Mouse (Mus musculus): ENCODE data around the gene Sirt7.
"Not testable (repeated sequence)": the region's sequence is repeated elsewhere in the genome, so short reads cannot be mapped to it uniquely, and the experiment has no call there.

Sirt7 gene

DNA sequence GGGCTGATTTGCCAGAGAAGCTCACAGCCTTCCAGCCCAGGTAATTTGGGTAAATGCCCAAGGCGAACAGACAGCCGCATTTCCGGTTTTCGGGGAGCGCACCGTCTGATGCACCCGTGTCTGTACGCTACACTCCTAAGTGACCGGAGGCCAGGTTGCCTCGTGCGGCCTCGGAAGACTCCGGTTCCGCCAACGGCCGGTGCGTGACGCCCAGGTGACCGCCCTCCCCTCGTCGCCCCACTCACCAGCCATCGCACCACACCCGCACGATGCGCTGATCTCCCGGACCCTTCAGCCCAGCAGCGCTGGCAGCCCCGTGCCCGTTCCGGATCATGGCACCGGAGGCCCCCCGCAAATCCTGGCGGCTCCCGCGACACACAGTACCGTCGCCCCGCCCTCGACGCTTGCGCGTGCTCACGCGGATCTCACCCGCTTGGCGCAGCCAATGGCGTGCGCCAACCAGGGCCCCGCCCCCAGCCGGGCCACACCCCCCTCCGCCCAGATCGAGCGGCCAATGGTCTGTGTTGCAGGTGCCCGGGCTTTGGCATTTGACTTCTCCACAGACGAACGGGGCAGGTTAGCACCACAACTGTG, 7.4 kb downstream of the Sirt7 start, which contains the start of gene Pcyt2:
TSS of gene Pcyt2 (minus strand) at position 418 of the 594 bp plus-strand sequence.
- peak; percentile 90 for DNase-seq (ENCODE audit: low spot score)

DNA sequence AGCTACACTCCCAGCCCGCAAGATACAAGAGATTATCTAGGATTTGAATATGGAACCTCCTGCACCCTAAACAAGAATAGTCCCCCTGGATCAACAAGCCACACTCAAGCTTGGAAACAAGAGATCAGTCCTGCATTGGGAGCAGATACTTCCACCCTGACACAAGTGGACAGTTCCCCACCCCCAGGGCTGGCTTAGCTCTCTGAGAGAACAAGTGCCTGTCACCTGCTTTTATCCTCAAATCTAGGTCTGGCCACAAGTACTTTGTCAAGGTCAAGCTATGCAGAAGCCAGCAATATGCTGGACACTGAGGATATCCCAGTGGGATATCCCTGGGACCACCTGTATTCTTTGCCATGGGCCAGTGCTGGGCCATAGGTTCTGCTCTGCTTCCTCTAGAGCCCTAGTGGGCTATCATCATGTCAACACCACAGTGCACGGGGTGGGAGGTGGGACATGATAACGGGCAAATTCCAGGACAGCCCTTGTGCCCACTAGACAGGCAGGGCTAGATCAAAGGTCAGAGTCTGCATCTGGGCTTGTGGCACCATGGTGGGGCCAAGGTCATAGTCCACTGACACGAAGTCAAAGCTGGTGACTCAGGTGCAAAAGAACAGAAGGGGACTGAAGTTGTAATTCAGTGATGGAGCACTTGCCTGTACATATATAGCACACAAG, 8.3 kb downstream of the Sirt7 start:
- no peak for DNase-seq (ENCODE audit: low spot score)

- DNase-seq (ENCODE audit: low spot score): no peak
These were observed 9.3 kb downstream of the Sirt7 start for GRCm38 (mm10) chr11:120615606-120616203.

DNA sequence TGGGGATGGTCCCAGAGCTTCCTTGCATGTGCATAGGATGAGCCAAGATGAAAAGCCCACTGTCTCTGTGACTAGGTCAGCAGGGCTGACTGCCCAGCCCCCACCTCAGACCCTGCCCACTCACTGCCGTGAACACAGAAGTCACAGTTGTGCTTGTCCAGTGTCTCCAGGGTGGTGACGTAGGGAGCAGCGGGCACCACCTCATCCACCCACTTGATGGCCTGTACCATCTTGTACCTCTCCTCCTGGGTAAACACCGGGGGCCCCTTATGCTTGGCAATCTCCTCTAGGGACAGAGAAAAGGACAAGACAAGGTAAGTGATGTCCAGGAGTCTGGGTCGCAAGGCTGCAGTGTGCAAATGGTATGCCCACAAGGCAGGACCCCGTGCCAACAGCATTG, 9.9 kb downstream of the Sirt7 start:
- no peak for DNase-seq (ENCODE audit: low spot score)

- no peak for DNase-seq (ENCODE audit: low spot score)
These were observed 11.1 kb downstream of the Sirt7 start for GRCm38 (mm10) chr11:120613976-120614375.

DNA sequence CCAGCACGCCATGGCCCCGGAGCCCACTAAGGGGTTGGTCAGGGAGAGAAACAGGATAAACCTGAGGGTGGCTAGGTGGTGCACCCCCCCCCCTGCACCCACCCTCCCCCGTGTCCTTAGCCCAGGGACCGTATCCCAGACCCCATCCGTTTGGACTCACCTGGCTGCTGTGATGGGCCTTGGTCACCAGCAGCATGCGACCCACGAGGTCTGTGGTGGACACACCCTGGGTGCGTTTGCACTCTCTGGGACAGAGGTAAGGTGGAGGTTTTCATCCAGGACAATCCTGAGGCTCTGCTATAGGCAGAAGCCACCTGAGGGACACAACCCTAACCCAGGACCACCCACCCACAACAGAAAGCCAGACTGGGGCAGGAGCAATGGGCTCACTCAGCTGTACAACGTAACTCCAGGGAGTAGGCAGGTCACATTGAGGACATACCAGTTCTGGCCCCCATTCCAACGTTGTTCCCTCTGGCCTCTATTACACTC, 11.5 kb downstream of the Sirt7 start:
- no peak for DNase-seq (ENCODE audit: low spot score)

DNA sequence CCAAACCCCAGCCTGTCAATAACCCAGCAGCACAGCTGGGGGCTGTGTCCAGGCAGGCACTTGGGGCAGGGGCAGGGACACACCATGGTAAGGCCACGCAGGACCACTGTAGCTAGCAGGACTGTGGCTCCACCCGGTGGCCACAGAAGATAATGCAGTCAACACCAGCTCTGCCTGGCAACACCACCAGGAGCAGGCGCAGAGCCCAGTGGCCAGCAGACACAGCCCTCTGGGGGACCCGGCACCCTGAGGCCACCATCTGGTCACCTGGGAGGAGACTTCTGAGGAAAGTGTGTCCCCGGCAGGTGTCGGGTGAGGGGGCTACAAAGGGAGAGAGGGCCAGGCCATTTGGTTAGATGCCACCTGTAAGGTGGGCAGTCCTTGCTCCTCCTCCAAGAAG, 12.3 kb downstream of the Sirt7 start:
- peak; percentile 83 for DNase-seq (ENCODE audit: low spot score)

GRCm38 (mm10) chr11:120610477-120611046, 14.5 kb downstream of the Sirt7 start:
- DNase-seq (ENCODE audit: low spot score): no peak

DNA sequence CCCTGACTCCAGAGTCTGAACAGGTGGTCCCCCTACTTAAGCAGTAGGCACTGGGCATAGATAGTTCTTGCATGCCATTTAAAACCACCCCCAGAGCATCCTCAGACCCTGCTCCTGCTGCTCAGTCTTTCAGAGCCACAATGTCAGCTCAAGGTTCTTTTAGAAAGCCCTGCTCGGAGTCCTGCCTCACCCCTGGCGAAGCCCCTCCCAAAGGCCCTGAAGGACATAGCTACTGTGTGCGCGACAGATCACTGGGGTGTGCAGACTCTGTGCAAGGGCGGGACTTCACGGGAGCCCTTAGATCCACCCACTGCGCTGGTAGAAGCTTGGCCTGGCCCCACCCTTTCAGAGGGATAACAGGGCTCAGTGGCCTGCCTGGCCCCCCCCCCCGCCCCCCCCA, 15.8 kb downstream of the Sirt7 start:
- no peak for DNase-seq (ENCODE audit: low spot score)

GRCm38 (mm10) chr11:120608241-120609034, 16.6 kb downstream of the Sirt7 start, which contains the start of gene Npb:
Gene Npb, plus strand, starts transcription at chr11:120608477.
- DNase-seq (ENCODE audit: low spot score): no peak

DNA sequence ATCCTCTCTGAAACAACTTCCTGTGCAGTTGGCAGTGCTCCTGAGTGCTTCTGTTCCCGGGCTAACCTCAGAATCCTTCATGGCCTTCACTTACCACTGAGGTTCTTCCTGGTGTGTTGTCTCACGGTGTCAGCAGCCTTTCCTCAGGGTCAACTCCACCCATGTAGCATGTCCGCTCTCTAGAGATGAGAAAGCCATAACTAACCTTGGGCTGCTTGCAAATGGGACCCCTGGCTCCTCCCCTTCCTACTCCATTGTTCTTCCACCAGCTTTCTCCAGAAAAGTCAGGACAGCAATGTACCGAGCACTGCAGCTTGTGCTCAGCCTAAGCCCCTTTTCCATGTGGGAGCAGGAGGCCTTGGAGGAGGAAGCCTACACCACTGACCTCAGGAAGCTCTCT, 18.3 kb downstream of the Sirt7 start:
- no peak for DNase-seq (ENCODE audit: low spot score)

GRCm38 (mm10) chr11:120605667-120606066, 19.4 kb downstream of the Sirt7 start:
- no peak for DNase-seq (ENCODE audit: low spot score)

DNA sequence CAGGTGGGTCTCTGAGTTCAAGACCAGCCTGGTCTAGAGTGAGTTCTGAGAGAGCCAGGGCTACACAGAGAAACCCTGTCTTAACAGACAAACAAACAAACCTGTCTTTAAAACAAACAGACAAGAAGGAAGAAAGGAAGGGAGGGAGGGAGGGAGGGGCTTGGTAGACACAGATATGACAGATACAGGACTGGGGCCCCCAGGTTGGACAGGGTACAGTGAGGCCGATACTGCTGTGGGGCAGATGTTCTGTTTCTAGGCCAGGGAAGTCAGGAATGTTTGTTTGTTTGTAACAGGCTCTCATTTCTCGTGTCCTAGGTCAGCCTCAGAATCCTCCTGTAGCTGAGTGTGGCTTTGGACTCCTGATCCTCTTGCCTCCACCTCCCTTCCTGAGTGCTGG, 21.5 kb downstream of the Sirt7 start:
- DNase-seq (ENCODE audit: low spot score): no peak

GRCm38 (mm10) chr11:120600716-120601115, 24.3 kb downstream of the Sirt7 start:
- DNase-seq (ENCODE audit: low spot score): no peak

DNA sequence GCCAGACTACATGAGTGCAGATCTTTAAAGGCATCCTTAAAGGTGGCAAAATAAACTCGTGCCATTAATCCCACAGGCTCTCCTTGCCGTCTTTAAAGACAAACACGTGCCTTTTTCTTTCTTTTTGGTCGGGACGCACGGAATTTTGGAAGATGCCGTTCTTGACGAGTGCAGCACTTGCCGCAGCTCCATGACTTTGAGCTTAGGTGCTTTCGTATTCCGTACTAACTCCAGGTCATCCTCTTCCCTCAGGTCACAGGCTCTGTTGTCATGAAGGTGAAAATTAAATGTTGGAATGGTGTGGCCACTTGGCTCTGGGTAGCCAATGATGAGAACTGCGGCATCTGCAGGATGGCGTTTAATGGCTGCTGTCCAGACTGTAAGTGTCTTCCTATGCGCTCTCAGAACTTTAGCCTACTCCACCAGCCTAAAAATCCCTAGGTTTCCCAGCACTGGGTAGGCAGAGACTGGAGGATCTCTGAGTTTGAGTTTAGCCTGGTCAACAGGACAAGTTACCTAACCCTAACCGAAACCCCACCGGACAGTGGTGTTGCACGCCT, 26.0 kb downstream of the Sirt7 start:
- no peak for DNase-seq (ENCODE audit: low spot score)

DNA sequence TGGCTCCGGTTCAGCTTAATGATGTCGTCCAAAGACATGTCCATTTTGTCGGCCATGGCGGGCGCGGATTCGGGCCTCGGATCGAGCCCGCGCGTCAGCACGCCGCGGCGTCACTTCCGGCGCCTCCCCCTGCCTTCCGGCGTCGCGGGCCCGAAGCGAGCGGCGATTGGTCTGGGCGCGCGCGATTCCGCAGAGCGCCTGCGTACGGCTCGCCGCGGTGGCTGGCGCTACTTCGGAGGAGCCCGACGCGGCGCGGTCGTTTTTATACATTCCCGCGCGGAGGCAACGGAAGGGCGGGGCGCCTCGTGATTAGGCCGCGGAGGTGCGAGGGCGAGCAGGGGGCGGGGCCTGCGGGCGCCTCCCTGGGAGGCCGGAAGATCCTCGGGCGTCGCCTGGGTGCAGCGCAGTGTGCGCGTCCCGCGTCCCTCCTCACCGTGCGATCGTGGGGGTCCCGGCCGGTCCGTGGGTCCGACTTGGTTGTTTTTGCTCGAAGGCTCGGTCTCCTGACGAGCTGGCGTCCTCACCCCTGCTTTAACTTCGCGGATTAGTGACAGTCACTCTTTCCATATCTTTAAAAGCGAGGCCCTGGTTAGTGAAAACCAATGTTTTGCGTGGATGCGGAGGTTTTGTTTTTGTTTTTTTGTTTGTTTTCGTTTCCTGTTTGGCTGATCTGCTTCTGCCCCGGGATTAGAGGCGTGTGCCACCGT, 26.6 kb downstream of the Sirt7 start, which contains the start of the genes Alyref and Anapc11:
TSS of gene Alyref (minus strand) at position 83 of the 707 bp plus-strand sequence.
TSS of gene Anapc11 (plus strand) at position 139 of the 707 bp plus-strand sequence.
- DNase-seq (ENCODE audit: low spot score): peak; percentile 97

- DNase-seq (ENCODE audit: low spot score): no peak
These were observed 27.5 kb downstream of the Sirt7 start for GRCm38 (mm10) chr11:120597240-120598235.

- DNase-seq (ENCODE audit: low spot score): no peak
These were observed 36.5 kb downstream of the Sirt7 start for GRCm38 (mm10) chr11:120588531-120588930.

- DNase-seq (ENCODE audit: low spot score): no peak
These were observed 41.1 kb downstream of the Sirt7 start for GRCm38 (mm10) chr11:120583937-120584336.

DNA sequence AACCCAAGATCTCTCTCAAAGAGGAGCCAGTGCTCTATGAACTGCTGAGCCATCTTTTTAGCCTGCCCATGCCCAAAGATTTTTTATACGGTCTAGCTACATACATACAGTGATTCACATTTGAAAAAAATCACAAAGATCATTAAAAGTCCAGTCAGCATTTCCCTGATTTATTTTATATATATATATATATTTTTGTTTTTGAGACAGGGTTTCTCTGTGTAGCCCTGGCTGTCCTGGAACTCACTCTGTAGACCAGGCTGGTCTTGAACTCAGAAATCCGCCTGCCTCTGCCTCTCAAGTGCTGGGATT, 42.1 kb downstream of the Sirt7 start:
- not testable (repeated sequence) for DNase-seq (ENCODE audit: low spot score)

Data from retina, embryonic 14.5 days (tissue).